Mouse (Mus musculus) embryo, embryonic 10.5 days (tissue): ENCODE data around the gene Cry2.

ENCODE experiments used
- DNase-seq: peaks from one replicate; pipeline ENCODE4 v3.0.0-alpha.2; 2015; ENCODE audit warnings: low spot score

Gene Cry2

DNA sequence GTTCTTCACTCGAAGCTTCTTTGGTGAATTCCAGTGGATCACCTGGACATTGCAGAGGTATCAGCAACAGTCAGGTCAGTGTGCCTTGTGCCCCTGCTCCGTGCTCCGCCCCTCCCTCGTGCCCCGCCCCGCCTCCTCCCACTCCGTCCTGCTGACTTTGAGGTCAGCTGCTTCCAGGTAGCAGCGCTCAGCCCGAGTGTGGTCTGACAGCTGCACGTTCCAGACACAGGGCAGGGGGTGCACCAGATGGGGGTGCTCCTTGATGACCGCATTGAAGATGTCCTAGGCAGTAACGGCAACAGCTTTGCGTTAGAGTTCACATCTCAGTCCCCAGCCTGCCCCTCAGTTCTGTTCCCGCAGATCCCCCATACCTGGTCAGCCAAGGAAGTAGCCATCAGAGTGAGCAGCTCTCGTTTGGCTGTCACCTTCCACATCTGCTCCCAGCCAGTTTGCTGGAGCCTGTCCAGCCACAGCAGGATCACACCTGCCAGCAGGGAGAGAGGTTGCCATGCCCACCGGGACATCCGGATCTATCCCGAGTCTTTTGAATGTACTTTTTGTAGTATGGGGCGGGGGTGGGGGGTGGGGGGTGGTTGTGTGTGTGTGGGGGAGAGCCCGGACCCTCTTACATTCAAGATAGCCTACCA lies 66.3 kb downstream of the Cry2 start:
- DNase-seq: no peak

DNA sequence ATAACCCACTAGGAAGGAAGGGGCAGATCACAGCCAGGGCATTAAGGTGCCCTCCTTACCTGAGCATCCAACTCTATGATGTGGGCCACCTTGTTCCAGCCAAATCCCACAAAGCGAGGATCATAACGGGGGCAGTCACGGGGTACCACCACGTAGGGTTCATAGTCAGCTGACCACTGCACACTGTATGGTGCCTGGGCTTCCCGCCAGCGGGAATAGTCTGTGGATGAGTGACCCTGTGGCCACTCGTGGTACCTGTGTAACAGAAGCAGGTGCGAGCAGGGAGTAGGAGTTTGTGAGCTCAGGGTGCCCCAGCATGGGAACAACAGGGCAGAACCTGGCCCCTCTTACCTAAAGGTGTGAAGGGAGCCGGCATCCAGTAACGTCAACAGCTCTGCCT lies 68.3 kb downstream of the Cry2 start:
- DNase-seq: no peak

DNA sequence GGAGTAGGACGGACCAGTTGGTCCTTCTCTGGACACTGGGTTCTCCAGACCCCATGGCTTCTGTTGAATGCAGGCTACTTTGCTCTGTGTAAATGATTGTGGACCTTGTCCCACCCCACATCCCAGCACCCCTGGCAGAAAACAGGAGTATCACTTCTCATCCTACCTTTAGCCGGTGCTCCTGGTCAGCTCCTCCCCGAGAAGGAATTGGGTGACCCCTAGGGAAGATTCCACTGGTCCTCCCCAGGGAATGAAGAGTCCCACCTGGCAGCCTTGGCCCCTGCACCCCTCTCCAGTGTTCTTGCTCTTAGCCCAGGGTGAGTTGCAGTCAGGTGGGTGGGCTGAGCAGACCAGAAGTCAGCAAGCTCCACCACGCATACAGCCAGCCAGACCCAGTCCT lies 69.8 kb downstream of the Cry2 start:
- DNase-seq: no peak

DNA sequence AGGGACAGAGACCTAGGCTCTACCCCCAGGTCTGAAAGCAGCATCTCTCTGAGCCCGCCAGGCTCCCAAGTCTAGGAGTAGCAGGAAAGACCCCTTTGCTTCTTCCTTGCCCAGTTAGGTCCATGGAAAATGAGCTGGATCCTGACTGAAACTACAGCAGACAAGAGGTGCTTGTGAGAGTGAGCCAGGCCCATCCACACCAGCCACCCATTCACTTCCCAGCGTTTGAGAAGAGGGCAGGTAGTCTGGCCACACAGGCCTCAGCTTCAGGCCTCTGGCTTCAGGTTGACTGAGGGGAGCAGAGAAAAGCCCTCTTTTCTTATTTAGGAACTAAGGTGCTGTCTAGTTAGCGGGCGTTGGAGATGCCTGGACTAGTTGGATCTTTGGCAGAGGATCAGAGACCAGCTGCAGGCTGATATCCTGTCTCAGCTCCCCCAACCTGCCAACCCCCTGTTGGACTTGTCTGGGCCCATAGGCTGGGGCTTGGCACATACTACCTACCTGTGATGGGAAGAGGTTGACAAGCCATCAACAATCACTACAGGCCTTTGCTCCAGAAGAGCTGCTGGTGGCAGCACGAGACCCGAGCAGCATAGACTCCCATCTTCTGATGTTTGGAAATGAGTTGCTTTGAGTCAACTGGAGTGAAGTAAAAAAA lies 71.1 kb downstream of the Cry2 start:
- no peak for DNase-seq

DNA sequence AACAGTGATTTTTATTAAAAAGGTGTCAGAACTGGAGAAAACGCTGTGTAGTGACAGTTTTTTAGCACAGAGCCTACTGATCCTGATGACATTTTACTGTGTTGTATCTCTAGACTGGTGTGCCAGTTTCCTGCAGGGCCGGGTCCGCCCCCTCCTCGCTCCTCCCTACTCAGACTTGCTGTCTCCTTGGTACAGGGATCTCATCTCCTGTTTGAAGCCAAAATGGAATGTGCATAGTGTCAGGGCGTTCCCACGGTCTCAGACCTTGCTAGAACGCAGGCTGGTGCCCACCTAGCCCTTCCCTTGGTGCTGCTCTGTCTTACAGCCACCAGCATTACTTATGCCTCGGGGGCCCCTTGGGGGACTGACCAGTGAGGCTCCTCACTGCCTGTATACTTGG lies 72.0 kb downstream of the Cry2 start:
- no peak for DNase-seq

DNA sequence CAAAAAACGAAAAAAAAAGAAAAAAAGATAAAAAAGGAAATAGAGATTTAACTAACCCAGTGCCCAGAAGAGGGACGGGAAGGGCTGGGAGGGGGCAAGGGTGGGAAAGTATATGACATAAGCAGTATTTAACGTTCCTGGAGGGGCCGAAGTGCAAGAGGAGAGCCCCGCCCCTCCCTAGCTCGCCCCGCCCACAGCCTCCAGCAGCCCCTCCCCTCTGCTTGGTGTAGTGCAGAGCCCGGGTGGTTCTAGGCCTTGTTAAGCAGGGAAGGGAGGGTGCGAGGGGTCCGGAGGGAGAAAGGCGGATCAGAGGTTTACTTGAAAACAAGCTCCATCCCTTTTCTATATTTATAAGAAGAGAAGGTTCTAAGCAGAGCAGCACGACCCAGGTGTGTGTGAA lies 73.0 kb downstream of the Cry2 start:
- no peak for DNase-seq

DNA sequence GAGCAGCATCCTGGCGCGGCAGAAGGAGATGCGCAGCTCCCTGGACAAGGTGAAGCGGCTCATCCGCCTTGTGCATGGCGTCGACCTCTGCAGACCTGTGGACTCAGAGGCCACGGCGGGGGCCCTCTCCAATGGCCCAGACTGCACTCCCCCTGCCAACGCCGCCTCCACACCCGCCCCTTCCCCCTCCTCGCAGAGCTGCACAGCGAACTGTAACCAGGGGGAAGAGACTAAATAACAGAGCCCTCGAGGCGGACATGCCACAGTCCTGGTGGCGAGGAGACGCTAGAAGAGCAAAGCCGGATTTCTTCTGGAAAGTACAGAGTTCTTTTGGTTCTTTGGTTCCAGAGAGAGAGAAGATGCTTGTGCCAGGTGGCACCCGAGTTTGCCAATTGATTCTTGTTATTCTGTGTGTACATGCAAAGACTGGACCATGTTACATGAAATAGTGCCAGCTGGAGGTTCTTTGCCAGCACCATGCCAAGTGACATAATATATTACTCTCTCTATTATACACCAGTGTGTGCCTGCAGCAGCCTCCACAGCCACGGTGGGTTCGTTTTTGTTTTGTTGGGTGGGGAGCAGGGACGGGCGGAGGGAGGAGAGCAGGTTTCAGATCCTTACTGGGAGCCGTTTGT lies 73.5 kb downstream of the Cry2 start:
- DNase-seq: no peak

DNA sequence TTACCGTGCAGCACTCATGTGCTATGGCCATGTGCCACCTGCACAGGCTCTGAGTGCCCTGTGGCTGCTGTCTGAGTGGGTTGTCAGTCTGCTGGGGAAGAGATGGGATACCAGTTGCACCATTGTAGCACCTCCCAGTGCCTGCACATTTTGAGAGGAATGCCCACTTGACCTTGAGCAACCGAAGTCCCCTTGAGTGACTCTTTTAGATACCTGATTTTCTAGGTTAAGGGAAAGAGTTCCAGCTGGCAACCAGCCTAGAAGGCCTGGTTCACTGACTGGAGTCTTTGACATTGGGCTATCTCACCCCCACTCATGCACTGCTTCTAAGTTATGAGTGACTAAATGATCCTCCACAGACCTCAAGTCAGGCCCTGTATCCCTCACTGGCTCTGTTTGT lies 74.5 kb downstream of the Cry2 start:
- DNase-seq: no peak

DNA sequence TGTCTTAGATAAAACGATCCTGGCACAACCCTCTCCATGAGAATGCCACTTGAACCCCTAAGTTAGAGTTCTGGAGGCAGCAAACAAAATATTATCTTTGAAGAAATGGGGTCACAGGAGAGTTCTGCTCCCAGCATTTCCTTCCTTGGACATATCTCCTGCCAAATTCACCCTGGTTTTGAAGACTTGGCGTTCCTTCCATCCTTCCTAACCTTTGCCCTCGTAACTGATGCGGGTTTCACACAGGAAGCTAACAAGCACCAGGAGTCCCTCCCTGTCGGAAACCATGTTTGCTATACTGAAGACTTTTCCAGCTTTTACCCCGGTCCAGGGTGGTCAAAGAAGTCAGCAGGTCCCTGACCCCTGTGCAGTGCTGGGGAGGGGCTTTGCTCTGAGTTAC lies 79.6 kb downstream of the Cry2 start:
- no peak for DNase-seq
